Mouse (Mus musculus): ENCODE data around the gene Kansl1.
"Not testable (repeated sequence)": the region's sequence is repeated elsewhere in the genome, so short reads cannot be mapped to it uniquely, and the experiment has no call there.

Gene Kansl1

GRCm38 (mm10) chr11:104468751-104469268, at the start of gene Kansl1:
Kansl1 (minus strand) TSS chr11:104468861.
- peak; percentile 51 for DNase-seq

GRCm38 (mm10) chr11:104512436-104512835, 43.8 kb upstream of the Kansl1 start:
- no peak for DNase-seq

DNA sequence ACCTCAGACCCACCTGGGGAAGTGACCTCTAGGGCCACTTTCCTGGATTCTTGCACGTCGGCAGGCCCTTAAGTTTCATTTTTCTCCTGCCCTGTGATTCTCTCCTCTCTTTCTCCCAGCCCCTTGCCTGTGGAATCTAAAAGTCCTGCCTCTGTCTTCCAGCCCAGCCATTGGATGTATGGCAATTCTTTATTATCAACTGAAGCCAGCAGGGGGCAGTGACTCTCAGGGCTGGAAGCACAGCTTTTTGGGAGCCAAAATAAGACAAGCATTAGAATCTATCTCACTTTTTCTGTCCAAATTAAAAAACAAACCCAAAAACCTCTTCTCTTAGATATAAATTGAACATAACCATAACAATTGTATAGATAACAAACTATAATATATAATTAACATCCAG, 41.9 kb upstream of the Kansl1 start:
- no peak for DNase-seq

DNA sequence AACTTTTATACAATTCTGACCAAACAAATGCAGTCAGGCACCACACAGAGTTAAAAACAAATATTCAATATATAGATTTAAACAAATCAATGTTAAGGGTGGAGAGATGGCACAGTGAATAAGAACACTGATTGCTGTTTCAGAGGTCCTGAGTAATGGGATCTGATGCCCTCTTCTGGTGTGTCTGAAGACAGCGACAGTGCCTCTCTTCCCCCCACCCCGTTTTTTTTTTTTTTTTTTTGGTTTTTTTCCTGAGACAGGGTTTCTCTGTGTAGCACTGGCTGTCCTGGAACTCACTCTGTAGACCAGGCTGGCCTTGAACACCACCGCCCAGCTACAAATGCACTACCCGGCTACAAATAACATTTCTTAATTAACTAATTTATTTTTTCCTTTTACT, 39.8 kb upstream of the Kansl1 start:
- DNase-seq, result no peak

- no peak for DNase-seq
Observed at GRCm38 (mm10) chr11:104488292-104488691, 19.6 kb upstream of the Kansl1 start.

DNA sequence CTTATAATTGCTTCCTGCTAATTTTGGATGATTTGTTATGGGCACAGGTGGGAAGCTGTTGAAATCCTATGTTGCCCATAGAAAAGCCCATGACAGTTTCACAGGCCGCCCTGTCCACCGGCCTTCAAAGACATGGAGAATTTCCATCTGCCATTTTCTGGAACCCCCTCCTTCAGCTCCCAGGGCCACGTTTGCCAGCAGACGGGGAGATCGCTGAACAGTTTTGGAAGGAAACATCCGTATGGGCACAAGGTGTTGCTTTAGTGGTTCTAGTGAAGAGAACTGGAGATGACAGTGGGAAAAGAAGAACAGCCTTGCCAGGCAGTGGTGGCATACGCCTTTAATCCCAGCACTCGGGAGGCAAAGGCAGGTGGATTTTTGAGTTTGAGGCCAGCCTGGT, 13.3 kb upstream of the Kansl1 start:
- no peak for DNase-seq

- DNase-seq, result no peak
Observed at GRCm38 (mm10) chr11:104479505-104479904, 10.8 kb upstream of the Kansl1 start.

GRCm38 (mm10) chr11:104469371-104469835, 742 bp upstream of the Kansl1 start:
- peak; percentile 91 for DNase-seq

DNA sequence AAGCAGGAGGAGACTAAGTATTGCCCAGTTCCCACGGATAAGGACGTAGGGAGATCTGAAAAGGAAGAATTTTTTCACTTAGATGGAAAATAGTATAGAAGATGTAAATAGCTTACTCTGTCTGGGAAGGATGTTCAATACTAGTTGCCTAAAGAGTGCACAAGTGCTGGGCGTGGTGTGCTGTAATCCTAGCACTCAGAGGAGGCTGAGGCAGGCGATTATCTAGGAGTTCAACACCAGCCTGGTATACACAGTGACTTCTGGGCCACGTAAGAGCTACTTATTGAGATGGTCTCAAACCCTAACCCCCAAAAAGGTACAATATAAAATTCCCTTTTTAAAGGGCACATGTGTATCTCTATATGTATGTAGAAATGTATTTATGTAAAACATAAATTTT, 963 bp downstream of the Kansl1 start:
- no peak for DNase-seq

- peak; percentile 53 for DNase-seq
Observed at GRCm38 (mm10) chr11:104461551-104461950, 7.1 kb downstream of the Kansl1 start.

DNA sequence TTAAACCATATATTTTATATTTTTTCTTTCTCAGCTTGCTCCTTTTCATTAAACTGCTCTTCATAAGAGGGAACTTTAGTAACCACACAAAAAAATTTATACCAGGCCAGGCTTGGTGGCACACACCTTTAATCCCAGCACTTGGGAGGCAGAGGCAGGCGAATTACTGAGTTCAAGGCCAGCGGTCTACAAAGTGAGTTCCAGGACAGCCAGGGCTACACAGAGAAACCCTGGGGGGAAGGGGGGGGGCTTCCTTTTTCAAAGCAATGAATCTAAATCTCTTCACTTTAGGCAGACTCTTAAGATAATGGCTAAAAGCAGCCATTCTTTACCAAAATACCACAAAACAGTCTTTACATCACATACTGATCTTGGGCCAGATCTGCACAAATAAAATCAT, 9.0 kb downstream of the Kansl1 start:
- DNase-seq, result no peak

GRCm38 (mm10) chr11:104458507-104458906, 10.2 kb downstream of the Kansl1 start:
- no peak for DNase-seq

GRCm38 (mm10) chr11:104452709-104453108, 16.0 kb downstream of the Kansl1 start:
- DNase-seq, result no peak

GRCm38 (mm10) chr11:104451239-104451638, 17.4 kb downstream of the Kansl1 start:
- DNase-seq, result no peak

DNA sequence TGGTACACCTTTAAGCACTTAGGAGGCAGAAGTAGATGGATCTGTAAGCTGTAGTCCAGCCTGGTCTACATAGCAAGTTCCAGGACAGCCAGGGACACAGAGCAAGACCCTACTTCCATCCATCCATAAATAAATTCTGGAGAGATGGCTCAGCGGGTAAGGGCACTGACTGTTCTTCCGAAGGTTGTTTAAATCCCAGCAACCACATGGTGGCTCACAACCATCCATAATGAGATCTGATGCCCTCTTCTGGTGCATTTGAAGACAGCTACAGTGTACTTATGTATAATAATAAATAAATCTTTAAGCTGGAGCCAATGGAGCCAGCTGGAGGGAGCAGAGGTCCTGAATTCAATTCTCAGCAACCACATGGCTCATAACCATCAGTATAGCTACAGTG, 20.2 kb downstream of the Kansl1 start:
- DNase-seq, result not testable (repeated sequence)

DNA sequence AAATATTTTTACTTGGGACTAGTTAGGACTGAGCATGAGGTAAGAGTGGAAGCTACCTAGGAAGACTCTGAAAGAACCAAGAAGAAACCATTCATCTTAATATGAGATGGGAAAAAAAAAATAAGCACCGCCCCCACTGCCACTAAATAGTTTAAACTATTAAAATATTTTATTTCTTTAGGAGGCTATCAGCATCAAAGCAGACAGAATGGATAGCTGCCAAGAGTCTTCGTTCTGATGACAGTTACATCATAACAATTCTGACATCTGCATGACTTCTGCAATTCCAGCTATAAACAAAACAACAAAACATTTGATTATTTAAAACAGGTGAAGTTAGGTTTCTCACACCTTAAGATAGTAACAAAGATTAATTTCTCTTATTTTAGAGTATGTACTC, 23.1 kb downstream of the Kansl1 start:
- no peak for DNase-seq

- no peak for DNase-seq
Observed at GRCm38 (mm10) chr11:104445044-104445443, 23.6 kb downstream of the Kansl1 start.

GRCm38 (mm10) chr11:104443359-104443758, 25.3 kb downstream of the Kansl1 start:
- DNase-seq, result no peak

- DNase-seq, result peak; percentile 95
Observed at GRCm38 (mm10) chr11:104442333-104443136, 26.1 kb downstream of the Kansl1 start.

DNA sequence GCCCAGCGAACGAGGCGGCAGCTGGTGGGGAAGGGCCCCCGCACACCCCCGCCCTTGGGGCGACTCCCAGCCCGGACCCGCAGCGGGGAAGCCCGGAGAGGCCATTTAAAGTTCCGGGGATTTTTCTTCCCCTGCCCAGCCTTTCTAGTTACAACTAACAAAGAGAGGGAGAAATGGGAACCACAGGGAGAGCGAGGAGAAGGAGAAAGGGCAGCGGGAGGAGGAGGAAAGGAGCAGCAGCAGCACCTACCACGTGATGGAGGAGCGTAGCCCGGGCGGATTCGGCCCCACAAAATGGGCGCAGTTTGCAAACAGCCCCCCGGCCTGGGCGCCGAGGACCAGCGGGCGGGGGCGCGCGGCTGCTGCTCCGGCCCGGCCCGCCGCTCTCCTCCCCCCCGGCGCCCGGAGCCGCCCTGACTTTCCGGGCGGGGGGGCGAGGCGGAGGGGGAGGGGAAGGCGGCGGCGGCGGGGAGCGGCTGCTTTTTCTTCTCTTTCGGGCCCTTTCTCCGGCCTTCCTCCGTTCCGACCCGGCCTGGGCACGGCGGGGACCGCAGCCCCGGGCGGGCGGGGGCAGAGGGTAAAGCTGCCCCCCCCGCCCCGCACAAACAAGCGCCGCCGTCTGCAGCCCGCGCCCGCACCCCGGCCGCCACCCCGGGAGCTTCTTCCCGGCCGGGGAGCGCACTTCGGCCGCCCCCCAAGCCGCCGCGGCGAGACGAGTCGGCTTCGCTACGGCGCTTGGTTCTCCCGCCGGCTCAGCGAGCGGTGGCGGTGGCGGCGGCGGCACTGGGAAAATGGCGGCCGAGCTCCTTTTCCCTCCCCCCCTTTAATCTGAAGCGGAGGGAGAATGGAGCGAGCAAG, 27.0 kb downstream of the Kansl1 start:
- peak; percentile 82 for DNase-seq

GRCm38 (mm10) chr11:104440521-104441474, 27.9 kb downstream of the Kansl1 start:
- no peak for DNase-seq

GRCm38 (mm10) chr11:104439703-104440102, 29.0 kb downstream of the Kansl1 start:
- no peak for DNase-seq

Measured in cerebellum, adult 9-11 months (tissue).